Mouse (Mus musculus): ENCODE measurements around the gene Otulin.

- TF ChIP-seq CTCF (IDR thresholded peaks at IDR 0.05; ENCODE audit: low read depth, low read length) (no peak), POLR2A (IDR thresholded peaks at IDR 0.05; ENCODE audit: extremely low read depth, insufficient read depth, low read length) (no peak)
Observed at GRCm38 (mm10) chr15:27498078-27498477, 132.4 kb downstream of the Otulin start.

All from liver, adult 2 months (tissue).